Mouse (Mus musculus): Measurements from ENCODE around the gene Tenm2.

GRCm38 (mm10) chr11:36664026-36664425 lies 571.7 kb downstream of the Tenm2 start:
- no peak for TF ChIP-seq TCF12 (IDR thresholded peaks at IDR 0.05; ENCODE audit: low read depth, low read length)
- no peak for TF ChIP-seq CTCF (IDR thresholded peaks at IDR 0.05 in 2 of 3, conservative IDR thresholded peaks at IDR 0.05 in 1 of 3; ENCODE audit: control insufficient read depth in 1 of 3, insufficient read depth in 1 of 3, low read depth in 2 of 3, low read length in 3 of 3, poor library complexity in 1 of 3, severe bottlenecking in 1 of 3)
- no peak for TF ChIP-seq MEF2A (IDR thresholded peaks at IDR 0.05; ENCODE audit: extremely low read depth, insufficient replicate concordance, low read depth, low read length, poor library complexity, severe bottlenecking)
- TF ChIP-seq SMC3 (IDR thresholded peaks at IDR 0.05; ENCODE audit: low read depth, low read length), result no peak
- no peak for TF ChIP-seq GATA1 (IDR thresholded peaks at IDR 0.05; ENCODE audit: low read depth, low read length)
- no peak for TF ChIP-seq ZC3H11A (IDR thresholded peaks at IDR 0.05; ENCODE audit: low read depth, low read length)

Measured in MEL (cell line).